Mouse (Mus musculus) cortical plate, adult 2 months (tissue): ENCODE data around the gene Tmem56. TPM values are rescaled to one million over a fixed set of nuclear protein-coding genes. Genes with fewer than 3 reads are reported as not detected.

Source experiments
- H3K27ac ChIP-seq: fragments of 200-500 bp; 2 replicates; pipeline ENCODE4 v1.5.1; 2012; ENCODE audit warnings: low read length, control low read depth, inconsistent platforms; ENCODE audit not compliant: insufficient read depth
- H3K4me1 ChIP-seq: fragments of 200-500 bp; 2 replicates; pipeline ENCODE4 v1.6.1; 2011; ENCODE audit warnings: low read length; ENCODE audit not compliant: control insufficient read depth, insufficient read depth
- H3K4me3 ChIP-seq: fragments of 200-500 bp; 2 replicates; pipeline ENCODE4 v1.5.1; 2011; ENCODE audit warnings: mild to moderate bottlenecking, low read length, control low read depth; ENCODE audit not compliant: insufficient read depth
- CTCF ChIP-seq: fragments of 200-500 bp; IDR thresholded peaks from 2 replicates; pipeline ENCODE4 v1.5.1; 2011; ENCODE audit warnings: mild to moderate bottlenecking, control low read depth, low read length; ENCODE audit not compliant: insufficient read depth; ENCODE audit errors: extremely low read depth
- POLR2A ChIP-seq: fragments of 200-500 bp; IDR thresholded peaks from 2 replicates; pipeline ENCODE4 v1.6.1; 2011; ENCODE audit warnings: mild to moderate bottlenecking, low read length, control low read depth; ENCODE audit not compliant: insufficient read depth; ENCODE audit errors: extremely low read depth
- polyA plus RNA-seq: library from polyadenylated mRNA; depleted of rRNA; stranded (reverse); fragments of >200 nt; gene quantifications from 2 replicates; pipeline ENCODE4 v1.2.3, GENCODE M21; 2012

Tmem56 gene
- polyA plus RNA-seq, 1 experiment: 25.2 TPM

DNA sequence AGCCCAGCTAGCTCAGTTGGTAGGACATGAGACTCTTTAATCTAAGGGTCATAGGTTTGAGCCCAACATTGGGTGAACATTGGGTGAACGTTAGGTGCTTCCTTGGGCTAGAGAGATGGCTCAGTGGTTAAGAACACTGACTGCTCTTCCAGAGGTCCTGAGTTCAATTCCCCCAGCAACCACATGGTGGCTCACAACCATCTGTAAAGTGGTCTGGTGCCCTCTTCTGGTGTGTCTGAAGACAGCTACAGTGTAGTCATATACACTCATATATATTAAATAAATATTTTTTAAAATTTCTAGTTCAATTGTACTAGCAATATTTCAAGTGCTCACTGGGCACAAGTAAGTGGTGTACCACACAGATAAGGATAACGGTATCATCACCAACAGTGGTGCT is 4.3 kb upstream of the Tmem56 start:
- no peak overlapping the region for H3K4me3 ChIP-seq
- TF ChIP-seq POLR2A: no peak
- no peak for TF ChIP-seq CTCF

DNA sequence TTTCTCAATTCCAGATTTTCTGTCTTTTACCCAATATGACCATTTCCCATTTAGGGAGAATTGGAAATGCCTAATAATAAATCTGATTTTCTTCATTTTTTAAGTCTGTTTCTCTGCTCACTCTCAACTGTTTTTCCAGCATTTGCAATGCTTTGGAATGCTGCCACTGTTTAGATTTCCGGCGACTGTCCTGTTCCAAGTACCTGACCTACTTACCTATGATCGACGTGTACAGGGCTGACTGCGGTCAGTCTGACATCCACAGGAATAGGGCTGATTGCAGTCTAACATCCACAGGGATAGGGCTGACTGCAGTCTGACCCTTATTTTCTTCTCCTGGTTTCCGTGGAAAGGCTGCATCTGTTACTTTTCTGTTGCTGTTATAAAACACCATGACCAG is 2.3 kb upstream of the Tmem56 start:
- Histone ChIP-seq H3K4me3 (no peak overlapping the region), H3K27ac (no peak overlapping the region), H3K4me1 (no peaks in the 10 kb centered on the region)
- TF ChIP-seq POLR2A: no peak
- TF ChIP-seq CTCF: no peak

More for the DNA sequence above, 4.3 kb upstream of the Tmem56 start:
- Histone ChIP-seq H3K4me1 (no peaks in the 10 kb centered on the region), H3K27ac (no peak overlapping the region)

DNA sequence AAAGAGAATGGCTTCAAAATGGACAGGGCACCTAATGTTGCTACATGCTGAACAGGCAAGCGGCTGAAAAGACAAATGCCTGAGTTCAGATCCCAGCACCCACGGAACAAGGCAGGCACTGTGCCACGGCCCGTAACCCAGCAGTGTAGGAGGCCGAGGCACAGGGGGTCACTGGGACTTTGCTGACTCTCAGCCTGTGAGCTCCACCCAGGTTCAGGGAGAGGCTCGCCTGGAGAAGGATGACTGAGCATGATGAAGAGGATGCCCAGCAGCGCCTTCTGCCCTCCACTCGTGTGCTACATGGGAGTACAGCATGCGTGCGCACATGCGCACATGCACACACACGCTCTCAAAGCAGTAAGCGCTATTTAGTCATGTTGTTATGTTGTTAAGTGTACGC is 3.2 kb downstream of the Tmem56 start:
- Histone ChIP-seq H3K4me1 (no peaks in the 10 kb centered on the region), H3K4me3 (no peak overlapping the region), H3K27ac (no peak overlapping the region)
- no peak for TF ChIP-seq POLR2A
- TF ChIP-seq CTCF: no peak

DNA sequence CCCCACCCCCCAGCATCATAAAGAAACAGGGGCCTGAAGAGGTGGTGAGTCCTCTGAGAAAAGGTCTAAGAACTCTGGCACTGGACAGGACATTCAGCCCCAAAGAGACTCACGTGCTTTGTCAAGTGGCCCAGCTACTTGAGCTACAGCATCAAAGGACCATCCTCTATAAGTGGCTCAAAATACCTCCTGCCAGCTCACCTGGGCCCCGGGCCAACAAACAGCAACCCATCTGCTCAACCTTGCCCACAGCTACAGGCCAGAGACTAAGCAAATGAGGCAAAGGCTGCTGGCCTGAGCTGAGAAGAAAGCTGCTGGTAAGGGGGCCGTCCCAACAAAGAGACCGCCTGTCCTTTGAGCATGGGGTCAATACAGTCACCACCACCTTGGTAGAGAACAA is 5.3 kb downstream of the Tmem56 start:
- TF ChIP-seq POLR2A (no peak), CTCF (no peak)
- Histone ChIP-seq H3K27ac (no peak overlapping the region), H3K4me3 (no peak overlapping the region), H3K4me1 (no peaks in the 10 kb centered on the region)

DNA sequence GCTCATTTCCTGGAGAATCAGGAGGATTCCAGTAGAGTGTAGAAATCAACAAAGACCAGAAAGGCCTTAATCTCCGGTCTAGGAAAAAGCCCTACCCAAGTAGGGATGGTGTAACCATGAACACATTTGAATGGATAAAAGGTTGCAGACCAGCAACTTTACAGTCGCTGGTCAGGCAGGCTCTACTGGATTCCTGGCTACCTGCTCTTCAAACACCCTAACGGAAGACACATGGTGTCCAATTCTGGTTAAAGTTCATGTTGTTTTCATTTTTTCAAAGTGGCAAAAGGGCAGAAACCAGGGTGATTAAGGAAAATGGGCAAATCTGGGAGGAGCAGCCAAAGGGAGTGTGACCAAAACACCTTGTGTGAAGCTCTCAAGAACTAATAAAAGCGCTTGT is 5.9 kb downstream of the Tmem56 start:
- Histone ChIP-seq H3K4me3 (no peak overlapping the region), H3K27ac (no peak overlapping the region), H3K4me1 (no peaks in the 10 kb centered on the region)
- TF ChIP-seq POLR2A (no peak), CTCF (no peak)

DNA sequence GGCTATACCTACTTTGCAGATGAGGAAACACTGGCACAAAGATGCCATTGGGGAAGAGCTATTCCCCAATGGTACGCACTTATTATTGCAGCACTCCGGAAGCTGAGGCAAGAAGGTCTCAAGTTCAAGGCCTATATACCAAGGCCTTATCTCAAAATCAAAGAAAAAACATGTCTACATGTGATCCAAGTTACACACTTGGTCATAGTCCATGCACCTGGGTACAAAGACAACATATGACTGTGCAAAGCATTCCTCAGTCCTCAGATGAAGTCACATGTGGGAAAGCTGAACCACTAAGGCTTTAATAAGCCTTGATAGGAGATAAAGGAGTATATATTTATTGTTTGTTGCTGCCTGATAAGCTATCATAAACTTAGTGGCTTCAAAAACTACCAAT is 8.9 kb downstream of the Tmem56 start:
- TF ChIP-seq POLR2A (no peak), CTCF (no peak)
- Histone ChIP-seq H3K4me1 (no peaks in the 10 kb centered on the region), H3K27ac (no peak overlapping the region), H3K4me3 (no peak overlapping the region)

DNA sequence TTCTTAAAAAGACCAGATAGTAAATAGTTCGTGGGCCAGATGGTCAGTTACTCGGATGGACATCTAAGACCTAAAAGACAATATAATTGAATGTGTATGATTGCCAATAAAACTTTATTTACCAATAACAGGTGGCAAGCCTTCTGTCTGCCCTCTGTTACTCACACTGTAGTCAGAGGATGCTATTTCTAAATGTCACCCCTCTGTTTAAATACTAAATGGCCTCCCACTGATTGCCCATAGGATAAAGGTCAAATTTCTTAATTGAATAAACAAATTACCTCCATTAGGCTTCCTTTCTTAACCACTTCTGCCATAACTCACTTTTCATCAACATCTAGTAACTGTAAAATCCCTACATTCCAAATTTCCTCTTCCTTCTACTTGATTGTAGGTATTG is 10.3 kb downstream of the Tmem56 start:
- Histone ChIP-seq H3K4me1 (no peaks in the 10 kb centered on the region), H3K27ac (no peak overlapping the region), H3K4me3 (no peak overlapping the region)
- TF ChIP-seq CTCF (no peak), POLR2A (no peak)

DNA sequence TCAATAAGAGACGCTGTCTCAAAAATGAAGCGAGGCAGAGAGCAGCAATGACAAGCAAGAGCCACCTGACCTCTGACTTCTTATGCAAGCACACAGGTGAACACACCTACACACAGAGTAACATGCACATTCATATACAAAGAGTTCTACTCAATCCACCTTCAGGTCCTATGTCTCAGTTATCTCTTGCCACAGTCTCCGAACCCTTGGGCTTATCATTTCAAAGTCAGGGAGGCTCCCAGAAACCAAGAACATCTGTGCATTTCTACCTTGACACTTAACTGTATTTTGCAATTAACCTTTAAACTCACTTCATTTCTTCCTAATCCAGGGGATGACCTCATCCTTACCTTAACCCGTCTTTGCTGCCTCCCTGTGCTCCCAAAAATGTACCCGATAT is 15.6 kb downstream of the Tmem56 start:
- Histone ChIP-seq H3K4me3 (no peak overlapping the region), H3K4me1 (no peaks in the 10 kb centered on the region), H3K27ac (no peak overlapping the region)
- TF ChIP-seq CTCF: no peak
- no peak for TF ChIP-seq POLR2A

DNA sequence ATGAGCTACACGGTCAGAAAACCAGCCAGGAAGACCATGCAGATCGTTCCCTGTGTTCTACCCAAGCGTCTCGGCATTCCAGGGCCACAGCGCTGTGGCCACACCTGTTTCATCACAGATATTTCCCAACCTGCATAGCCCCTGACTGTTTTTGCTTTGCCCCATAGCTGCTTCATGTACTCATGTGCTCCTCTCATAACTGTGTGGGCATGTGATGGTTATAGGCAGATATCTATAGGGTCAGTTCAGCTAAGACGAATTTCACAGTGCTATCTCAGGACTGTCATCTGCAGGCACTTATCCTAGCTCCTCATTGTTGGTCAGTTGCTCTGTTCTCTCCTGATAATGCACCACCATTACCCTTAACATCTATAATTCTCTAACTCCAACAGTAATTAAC is 18.7 kb downstream of the Tmem56 start:
- H3K4me1 ChIP-seq: peaks cover 2% of the 10 kb centered on the region; the same call in 1 of the 2 replicates
- no peak overlapping the region for H3K4me3 ChIP-seq
- H3K27ac ChIP-seq: no peak overlapping the region
- TF ChIP-seq POLR2A (no peak), CTCF (no peak)

DNA sequence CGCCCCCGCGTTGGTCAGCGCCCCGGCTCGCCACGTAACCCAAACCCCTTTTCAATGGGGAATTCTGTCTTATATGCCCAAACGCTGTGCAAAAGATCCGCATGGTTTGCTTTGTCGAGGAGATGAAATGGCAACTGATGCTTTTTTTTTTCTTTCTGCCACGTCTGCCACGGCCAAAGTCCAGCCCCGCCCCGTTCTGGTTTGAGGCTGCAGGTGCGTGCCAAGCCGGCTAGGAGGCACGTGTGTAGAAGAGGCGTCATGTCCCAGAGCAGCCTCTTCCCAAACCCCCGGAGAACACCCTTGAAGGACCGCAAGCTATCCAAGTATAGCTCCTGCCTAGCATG is 19.7 kb downstream of the Tmem56 start:
- H3K4me1 ChIP-seq: peaks cover 2% of the 10 kb centered on the region; the same call in 1 of the 2 replicates
- H3K4me3 ChIP-seq: peak overlapping the region; percentile 63
- no peak for TF ChIP-seq POLR2A
- no peak for TF ChIP-seq CTCF
- peak overlapping the region; percentile 53 for H3K27ac ChIP-seq
